Mouse (Mus musculus) megakaryocyte, embryonic 14.5 days (primary cell): ENCODE measurements around the gene Kcnn4.

Experiments used
- FLI1 ChIP-seq: IDR thresholded peaks from 2 replicates; pipeline ENCODE4 v1.6.1; 2012; ENCODE audit warnings: low read length, inconsistent platforms, mixed read lengths
- GATA1 ChIP-seq: IDR thresholded peaks from 3 replicates; pipeline ENCODE4 v1.6.1; 2012; ENCODE audit warnings: mixed read lengths, low read length, inconsistent platforms, borderline replicate concordance

DNA sequence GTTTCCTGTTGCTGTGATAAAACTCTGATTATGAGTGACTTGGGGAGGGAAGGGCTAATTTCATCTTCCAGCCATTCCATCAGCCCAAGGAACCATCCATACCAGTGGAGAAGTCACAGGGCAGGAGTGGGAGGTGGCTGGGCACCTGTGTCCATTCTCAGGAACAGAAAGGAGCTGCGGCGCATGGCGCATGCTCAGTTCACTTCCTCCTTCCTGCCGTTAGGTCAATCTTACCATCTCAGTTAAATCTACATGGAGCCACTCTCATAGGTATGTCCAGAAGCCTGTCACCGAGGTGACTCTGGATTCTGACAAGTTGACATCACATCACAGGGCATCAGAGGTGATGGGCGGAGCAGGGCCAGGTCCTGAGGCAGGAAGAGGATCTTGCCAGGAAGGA lies 14.4 kb upstream of the Kcnn4 start:
- no peak for TF ChIP-seq GATA1
- no peak for TF ChIP-seq FLI1
